Mouse (Mus musculus) heart, adult 2 months (tissue): ENCODE data around the gene Brd4.

Experiments
- CTCF ChIP-seq: fragments of 200-600 bp; IDR thresholded peaks from 2 replicates; pipeline ENCODE4 v1.8.1; 2022; ENCODE audit warnings: antibody characterized with exemption, mild to moderate bottlenecking, moderate library complexity
- POLR2A ChIP-seq: fragments of 200-500 bp; IDR thresholded peaks from 2 replicates; pipeline ENCODE4 v1.6.1; 2011; ENCODE audit warnings: mild to moderate bottlenecking, low read depth, low read length, control low read depth; ENCODE audit not compliant: insufficient read depth

- TF ChIP-seq CTCF: no peak
- TF ChIP-seq POLR2A: no peak
Observed at GRCm38 (mm10) chr17:32313892-32314291, 29.4 kb upstream of the Brd4 start.
